Mouse (Mus musculus): ENCODE measurements around the gene 4930596D02Rik.

The 4930596D02Rik gene

DNA sequence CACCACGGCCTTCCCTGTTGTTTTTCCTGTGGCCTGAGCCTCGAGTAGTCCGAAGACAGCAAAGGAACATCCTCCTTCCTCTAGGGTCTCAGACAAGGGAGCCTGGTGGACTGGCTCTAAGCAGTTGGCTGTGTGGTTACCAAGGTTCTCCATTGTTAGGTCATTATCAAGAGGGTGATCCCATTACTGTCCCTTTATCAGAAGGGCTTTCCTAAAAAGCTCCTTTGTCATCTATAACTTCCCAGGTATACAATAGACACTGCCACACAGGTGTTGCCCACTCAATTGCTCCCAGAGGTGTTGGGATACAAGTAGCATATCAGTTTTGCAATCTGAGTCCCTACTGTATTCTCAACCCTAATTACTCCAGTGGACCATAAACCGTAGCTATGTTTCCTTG, at the start of gene 4930596D02Rik:
Gene 4930596D02Rik, minus strand, starts transcription at position 101 of the 400 bp plus-strand sequence.
- DNase-seq = no peak

GRCm38 (mm10) chr14:35853254-35853653, 41.5 kb upstream of the 4930596D02Rik start:
- DNase-seq = no peak

- DNase-seq = no peak
Measured at GRCm38 (mm10) chr14:35845271-35845670, 33.5 kb upstream of the 4930596D02Rik start.

GRCm38 (mm10) chr14:35842111-35842721, 30.4 kb upstream of the 4930596D02Rik start:
- no peak for DNase-seq

- DNase-seq = no peak
Measured at GRCm38 (mm10) chr14:35792656-35793213, 19.0 kb downstream of the 4930596D02Rik start.

GRCm38 (mm10) chr14:35780033-35780432, 31.7 kb downstream of the 4930596D02Rik start:
- DNase-seq = no peak

DNA sequence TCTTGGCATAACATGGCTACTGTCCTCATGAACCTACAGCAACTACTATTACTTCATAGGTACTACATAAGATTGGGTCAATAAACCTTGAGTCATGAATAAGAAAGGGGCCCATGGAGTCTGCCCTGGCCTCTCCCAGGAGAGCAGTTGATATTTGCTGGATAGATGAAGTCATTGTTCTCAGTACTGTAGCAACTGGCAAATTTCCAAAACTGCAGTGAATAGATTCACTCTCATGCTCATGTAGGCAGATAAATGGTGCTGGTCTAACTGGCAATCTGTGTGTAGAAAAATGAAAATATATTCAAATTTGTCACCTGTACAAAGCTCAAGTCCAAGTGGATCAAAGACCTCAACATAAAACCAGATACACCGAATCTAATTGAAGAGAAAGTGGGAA, 38.5 kb downstream of the 4930596D02Rik start:
- no peak for DNase-seq

Data from spleen, adult 18-20 months (tissue).